Mouse (Mus musculus) adrenal gland, adult (tissue): Measurements from ENCODE around the gene Car3.

ENCODE experiments used
- DNase-seq, 2 experiments: peaks; one replicate each; pipeline ENCODE4 v3.0.0; 2022 to 2023; ENCODE audit warnings: low spot score in 1 of 2; ENCODE audit not compliant: inconsistent age in 2 of 2

Gene Car3

GRCm38 (mm10) chr3:14904165-14904564 is 40.9 kb downstream of the Car3 start:
- DNase-seq = no peak

GRCm38 (mm10) chr3:14907271-14907670 is 44.0 kb downstream of the Car3 start:
- no peak for DNase-seq

- no peak for DNase-seq
Observed at GRCm38 (mm10) chr3:14911992-14912582, 48.8 kb downstream of the Car3 start.

GRCm38 (mm10) chr3:14913774-14914173 is 50.5 kb downstream of the Car3 start:
- no peak for DNase-seq

GRCm38 (mm10) chr3:14915355-14915754 is 52.0 kb downstream of the Car3 start:
- DNase-seq = no peak

- no peak for DNase-seq
Observed at GRCm38 (mm10) chr3:14917261-14917660, 53.9 kb downstream of the Car3 start.
